Mouse (Mus musculus) CH12.LX (cell line): ENCODE results near the gene Ubiad1.

Source experiments
- CHD2 ChIP-seq: IDR thresholded peaks from 2 replicates; pipeline ENCODE4 v1.6.1; 2011; ENCODE audit warnings: low read length, improper control_type of control experiment
- POLR2A ChIP-seq: IDR thresholded peaks from 2 replicates; pipeline ENCODE4 v1.6.1; 2011; ENCODE audit warnings: low read depth, mild to moderate bottlenecking, improper control_type of control experiment, low read length

DNA sequence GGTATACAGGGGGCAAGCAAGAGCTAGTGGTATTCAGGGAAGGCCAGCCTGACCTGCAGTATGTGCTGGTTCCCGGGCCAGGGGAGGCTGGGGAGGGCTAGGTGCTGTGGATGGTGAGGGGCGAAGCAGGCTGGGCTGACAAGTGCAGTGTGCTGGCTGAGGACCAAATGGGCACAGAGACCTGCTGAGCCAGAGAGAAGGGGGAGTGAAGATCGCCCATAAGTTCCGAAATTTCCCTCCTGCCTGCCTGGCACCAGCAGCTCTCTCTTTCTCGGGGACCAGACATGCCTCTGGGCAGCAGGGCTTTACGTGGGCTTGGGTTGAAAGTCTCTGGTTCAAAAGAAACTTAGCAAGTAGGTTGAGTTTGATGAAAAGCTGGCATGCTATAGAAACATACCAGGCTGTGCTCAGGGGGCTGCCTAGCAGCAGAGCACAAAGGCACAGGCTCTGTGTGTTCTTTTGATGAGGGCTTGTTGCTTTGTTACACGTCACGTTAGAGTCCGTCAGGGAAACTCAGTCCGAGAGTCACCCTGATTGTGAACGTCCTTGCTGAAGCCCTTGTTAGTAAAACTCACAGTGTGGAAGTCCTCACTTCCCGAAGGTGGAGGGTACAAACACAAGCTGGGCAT lies 16.2 kb upstream of the Ubiad1 start:
- no peak for TF ChIP-seq CHD2
- TF ChIP-seq POLR2A: no peak
